Mouse (Mus musculus) heart, adult 2 months (tissue): ENCODE data around the gene Tspan8.
A peak's percentile ranks its signal among the peaks of the same experiment; 100 is the strongest.

Experiments used
- CTCF ChIP-seq: fragments of 200-600 bp; IDR thresholded peaks from 2 replicates; pipeline ENCODE4 v1.8.1; 2022; ENCODE audit warnings: antibody characterized with exemption, mild to moderate bottlenecking, moderate library complexity
- EP300 ChIP-seq: fragments of 200-500 bp; IDR thresholded peaks from 2 replicates; pipeline ENCODE4 v1.6.1; 2011; ENCODE audit warnings: low read depth, low read length, control low read depth; ENCODE audit not compliant: insufficient read depth
- POLR2A ChIP-seq: fragments of 200-500 bp; IDR thresholded peaks from 2 replicates; pipeline ENCODE4 v1.6.1; 2011; ENCODE audit warnings: mild to moderate bottlenecking, low read depth, low read length, control low read depth; ENCODE audit not compliant: insufficient read depth

DNA sequence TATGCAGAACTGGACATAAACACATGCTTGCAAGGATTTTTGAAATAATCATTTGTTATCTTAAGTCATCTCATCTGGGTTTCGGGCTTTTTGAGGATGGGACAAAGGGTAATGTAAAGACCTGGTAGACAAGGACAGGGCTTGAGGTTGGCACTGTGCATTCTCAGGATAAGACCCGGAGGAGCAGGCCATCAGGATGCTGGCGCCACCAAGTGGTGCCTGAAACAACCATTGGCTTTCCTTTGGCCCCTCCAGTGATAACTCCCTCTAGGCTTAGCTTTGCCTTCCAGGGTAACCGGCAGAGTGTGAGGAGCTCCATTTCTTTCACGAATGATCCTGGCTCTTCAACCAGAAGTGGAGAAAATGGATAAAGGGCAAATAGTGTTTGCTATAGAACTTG, 38.0 kb upstream of the Tspan8 start:
- TF ChIP-seq POLR2A (no peak), CTCF (peak; percentile 43), EP300 (no peak)
